Mouse (Mus musculus) kidney, adult 2 months (tissue): ENCODE results near the gene Stk19.
"Not testable (repeated sequence)": the region's sequence is repeated elsewhere in the genome, so short reads cannot be mapped to it uniquely, and the experiment has no call there.

Experiments
- CTCF ChIP-seq: fragments of 200-500 bp; conservative IDR thresholded peaks from 2 replicates; pipeline ENCODE4 v1.5.1; 2011; ENCODE audit warnings: low read depth, mild to moderate bottlenecking, control low read depth, low read length, moderate library complexity, mixed read lengths; ENCODE audit not compliant: insufficient read depth, insufficient read length
- POLR2A ChIP-seq: fragments of 200-500 bp; IDR thresholded peaks from one replicate; pipeline ENCODE4 v1.6.1; 2011; ENCODE audit warnings: low read depth, low read length, control low read depth

GRCm38 (mm10) chr17:34810411-34810810 is 26.3 kb downstream of the Stk19 start:
- TF ChIP-seq CTCF, POLR2A: not testable (repeated sequence)
